Mouse (Mus musculus) G1E (cell line): Measurements from ENCODE around the gene E330009J07Rik.

Source experiments
- CTCF ChIP-seq: IDR thresholded peaks from 2 replicates; pipeline ENCODE4 v1.5.1; 2012; ENCODE audit warnings: low read depth, low read length, inconsistent platforms, mixed read lengths
- POLR2AphosphoS5 ChIP-seq: IDR thresholded peaks from 2 replicates; pipeline ENCODE4 v1.6.1; 2012; ENCODE audit warnings: low read depth, low read length, inconsistent platforms; ENCODE audit not compliant: insufficient replicate concordance

GRCm38 (mm10) chr6:40413046-40413445, 22.9 kb downstream of the E330009J07Rik start:
- TF ChIP-seq CTCF, result no peak
- TF ChIP-seq POLR2AphosphoS5, result no peak
